Mouse (Mus musculus): Measurements from ENCODE around the gene Daglb. TPM values are rescaled to one million over a fixed set of nuclear protein-coding genes. Genes with fewer than 3 reads are reported as not detected.

Daglb gene
- 16.2 and 16.5 TPM in 2 replicates for polyA plus RNA-seq (2015; fragmentation: Nextera tagmentation; extraction: Ambion mirVana)

GRCm38 (mm10) chr5:143464100-143464756 is at the start of gene Daglb:
TSS of gene Daglb (plus strand) at chr5:143464584.
- H3K4me3 ChIP-seq, result peak within 1 kb of the TSS; percentile 78
- peaks cover 16% of the 10 kb centered on the region for H3K4me1 ChIP-seq
- peak within 1 kb of the TSS; percentile 75 for H3K9ac ChIP-seq (replicated peaks)
- ATAC-seq (replicated peaks), result peak; percentile 98
- H3K9me3 ChIP-seq, result no peaks in the 10 kb centered on the region
- no peaks in the 10 kb centered on the region for H3K27me3 ChIP-seq
- peak within 1 kb of the TSS; percentile 79 for H3K4me2 ChIP-seq (replicated peaks)
- H3K36me3 ChIP-seq, result peaks cover 12% of the 10 kb centered on the region
- peak within 1 kb of the TSS; percentile 58 for H3K27ac ChIP-seq (replicated peaks)
- WGBS, result 3% methylated on average over 43 of the region's 43 CpGs

- H3K9me3 ChIP-seq, result no peaks in the 10 kb centered on the region
- H3K36me3 ChIP-seq, result peaks cover 47% of the 10 kb centered on the region
- no peak for ATAC-seq (replicated peaks)
- H3K4me1 ChIP-seq, result no peaks in the 10 kb centered on the region
- H3K9ac ChIP-seq (replicated peaks), result no peak overlapping the region
- 89% methylated on average over 4 of the region's 4 CpGs for WGBS
- H3K4me2 ChIP-seq (replicated peaks), result no peak overlapping the region
- no peak overlapping the region for H3K4me3 ChIP-seq
- H3K27me3 ChIP-seq, result no peaks in the 10 kb centered on the region
- no peak overlapping the region for H3K27ac ChIP-seq (replicated peaks)
Measured at GRCm38 (mm10) chr5:143421484-143421883, 42.9 kb upstream of the Daglb start.

DNA sequence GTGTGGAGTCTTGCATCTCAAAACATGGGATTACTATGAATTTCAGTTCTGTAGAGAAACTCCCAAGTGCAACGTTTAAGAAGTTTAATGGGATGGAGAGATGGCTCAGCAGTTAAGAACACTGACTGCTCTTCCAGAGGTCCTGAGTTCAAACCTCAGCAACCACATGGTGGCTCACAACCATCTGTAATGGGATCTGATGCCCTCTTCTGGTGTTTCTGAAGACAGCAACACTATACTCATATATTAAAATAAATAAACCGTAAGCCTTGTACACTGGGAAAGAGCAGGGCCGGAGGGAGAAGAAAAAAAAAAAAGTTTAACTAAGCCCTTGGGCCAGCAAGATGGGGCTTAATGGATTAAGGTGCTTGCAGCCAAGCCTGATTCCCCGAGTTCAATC is 41.4 kb upstream of the Daglb start:
- H3K36me3 ChIP-seq, result peaks cover 36% of the 10 kb centered on the region
- H3K4me2 ChIP-seq (replicated peaks), result no peak overlapping the region
- no peaks in the 10 kb centered on the region for H3K4me1 ChIP-seq
- H3K9me3 ChIP-seq, result no peaks in the 10 kb centered on the region
- ATAC-seq (replicated peaks), result no peak
- H3K27me3 ChIP-seq, result no peaks in the 10 kb centered on the region
- no peak overlapping the region for H3K9ac ChIP-seq (replicated peaks)
- H3K4me3 ChIP-seq, result no peak overlapping the region
- 89% methylated on average over 4 of the region's 4 CpGs for WGBS
- H3K27ac ChIP-seq (replicated peaks), result no peak overlapping the region

DNA sequence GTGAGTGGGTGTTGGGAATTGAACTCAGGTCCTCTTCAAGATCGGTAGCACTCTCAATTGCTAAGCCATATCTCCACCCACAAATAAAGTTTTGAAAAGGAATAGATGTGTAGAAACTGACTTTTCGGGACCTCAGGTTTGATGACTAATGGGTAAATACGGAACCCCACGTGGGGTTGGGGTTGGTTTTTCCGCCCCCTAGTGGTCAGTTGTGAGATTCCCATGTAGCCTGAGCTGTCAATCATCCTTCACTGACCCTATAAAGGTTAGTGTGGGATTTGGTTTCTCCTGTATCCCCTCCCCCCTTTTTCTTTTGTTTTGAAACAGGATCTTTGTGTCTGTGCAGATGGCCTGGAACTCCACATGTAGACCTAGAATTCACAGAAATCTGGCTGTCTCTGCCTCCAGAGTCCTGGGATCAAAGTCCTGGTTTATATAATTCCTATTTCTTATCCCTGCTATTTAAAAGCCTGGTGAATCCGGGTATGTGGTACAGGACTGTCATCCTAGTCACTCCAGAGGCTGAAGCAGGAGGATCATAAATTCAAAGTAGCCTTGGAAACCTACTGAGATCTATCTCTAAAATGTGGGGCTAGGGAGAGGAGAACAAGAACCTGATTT is 40.4 kb upstream of the Daglb start:
- no peak for ATAC-seq (replicated peaks)
- H3K4me3 ChIP-seq, result no peak overlapping the region
- H3K9ac ChIP-seq (replicated peaks), result no peak overlapping the region
- no peak overlapping the region for H3K27ac ChIP-seq (replicated peaks)
- no peak overlapping the region for H3K4me2 ChIP-seq (replicated peaks)
- no peaks in the 10 kb centered on the region for H3K27me3 ChIP-seq
- no peaks in the 10 kb centered on the region for H3K9me3 ChIP-seq
- WGBS, result 25% methylated on average over 6 of the region's 6 CpGs
- peaks cover 30% of the 10 kb centered on the region for H3K36me3 ChIP-seq
- no peaks in the 10 kb centered on the region for H3K4me1 ChIP-seq

DNA sequence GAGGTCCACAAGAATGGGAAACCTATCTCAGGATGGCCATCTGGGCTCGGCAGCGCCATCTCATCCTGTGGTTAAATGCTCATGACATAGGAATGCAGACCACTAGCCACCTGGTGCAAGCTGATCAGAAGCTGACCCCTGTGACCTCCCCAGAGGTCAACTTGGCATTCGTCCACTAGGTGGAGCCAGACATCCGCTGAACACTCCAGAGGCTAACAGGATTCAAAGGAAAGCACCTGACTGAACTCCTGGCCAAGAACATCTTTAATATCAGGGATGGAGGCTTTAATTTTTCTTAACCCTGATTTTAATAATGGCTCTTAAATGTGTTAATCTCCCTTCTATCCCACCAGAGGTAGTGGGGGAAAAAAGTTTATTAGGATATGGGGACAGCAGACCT is 30.0 kb upstream of the Daglb start:
- Histone ChIP-seq H3K27me3 (no peaks in the 10 kb centered on the region), H3K36me3 (no peaks in the 10 kb centered on the region), H3K9me3 (no peaks in the 10 kb centered on the region), H3K27ac (replicated peaks) (no peak overlapping the region), H3K9ac (replicated peaks) (no peak overlapping the region), H3K4me1 (no peaks in the 10 kb centered on the region), H3K4me3 (no peak overlapping the region), H3K4me2 (replicated peaks) (no peak overlapping the region)
- no peak for ATAC-seq (replicated peaks)
- 5% methylated on average over 4 of the region's 4 CpGs for WGBS

DNA sequence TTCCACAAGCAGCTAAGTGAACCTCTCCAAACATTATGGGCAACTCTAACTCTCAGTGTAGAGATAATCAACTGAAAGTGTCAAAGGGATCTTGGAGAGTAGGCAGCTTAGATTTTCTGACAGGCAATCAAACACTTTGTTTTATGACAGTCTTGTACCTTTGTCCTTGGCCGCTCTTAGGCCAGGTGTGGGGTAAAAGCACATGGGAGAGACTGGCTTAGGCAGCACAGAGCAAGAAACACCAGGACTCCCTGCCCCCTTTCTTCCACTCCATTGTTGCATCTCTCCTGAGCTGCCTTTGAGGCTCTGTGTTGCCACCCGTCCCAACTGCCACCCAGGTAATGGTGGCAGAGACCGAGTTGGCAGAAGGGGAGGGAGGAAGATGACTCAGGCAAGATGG is 23.1 kb upstream of the Daglb start:
- H3K9ac ChIP-seq (replicated peaks), result no peak overlapping the region
- H3K27ac ChIP-seq (replicated peaks), result no peak overlapping the region
- no peaks in the 10 kb centered on the region for H3K4me1 ChIP-seq
- no peaks in the 10 kb centered on the region for H3K36me3 ChIP-seq
- H3K4me3 ChIP-seq, result no peak overlapping the region
- no peak for ATAC-seq (replicated peaks)
- H3K4me2 ChIP-seq (replicated peaks), result no peak overlapping the region
- H3K9me3 ChIP-seq, result no peaks in the 10 kb centered on the region
- H3K27me3 ChIP-seq, result no peaks in the 10 kb centered on the region
- 81% methylated on average over 3 of the region's 3 CpGs for WGBS

- Histone ChIP-seq H3K9ac (replicated peaks) (no peak overlapping the region), H3K4me2 (replicated peaks) (no peak overlapping the region), H3K36me3 (no peaks in the 10 kb centered on the region), H3K4me1 (no peaks in the 10 kb centered on the region), H3K9me3 (no peaks in the 10 kb centered on the region), H3K4me3 (no peak overlapping the region), H3K27me3 (no peaks in the 10 kb centered on the region), H3K27ac (replicated peaks) (no peak overlapping the region)
- no peak for ATAC-seq (replicated peaks)
- 87% methylated on average over 12 of the region's 12 CpGs for WGBS
Measured at GRCm38 (mm10) chr5:143441753-143442152, 22.6 kb upstream of the Daglb start.

DNA sequence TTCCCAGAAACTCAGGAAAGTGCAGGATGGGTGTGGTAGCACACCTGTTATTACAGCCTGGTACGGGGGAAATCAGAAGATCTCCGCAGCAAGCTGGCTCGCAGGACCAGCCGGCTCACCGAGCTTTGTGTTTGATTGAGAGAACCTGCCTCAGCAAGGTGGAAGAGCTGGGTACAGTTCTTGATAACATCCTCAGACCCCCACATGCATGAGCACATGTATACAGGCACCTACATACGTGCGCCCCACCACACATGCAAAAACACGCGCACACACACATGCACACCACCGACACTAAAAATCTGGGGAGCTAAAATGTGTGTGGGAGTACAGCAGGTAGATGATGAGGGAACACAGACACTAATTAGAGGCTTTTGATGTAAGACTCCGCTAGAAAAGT is 713 bp upstream of the Daglb start:
- Histone ChIP-seq H3K4me1 (peaks cover 16% of the 10 kb centered on the region), H3K27ac (replicated peaks) (peak overlapping the region; percentile 58; the same call in 1 of the 2 replicates), H3K4me3 (peak overlapping the region; percentile 78), H3K36me3 (peaks cover 11% of the 10 kb centered on the region), H3K4me2 (replicated peaks) (peak overlapping the region; percentile 79), H3K9me3 (no peaks in the 10 kb centered on the region), H3K27me3 (no peaks in the 10 kb centered on the region), H3K9ac (replicated peaks) (peak overlapping the region; percentile 75)
- ATAC-seq (replicated peaks), result peak; percentile 27; the same call in 1 of the 2 replicates
- WGBS, result 75% methylated on average over 11 of the region's 11 CpGs

DNA sequence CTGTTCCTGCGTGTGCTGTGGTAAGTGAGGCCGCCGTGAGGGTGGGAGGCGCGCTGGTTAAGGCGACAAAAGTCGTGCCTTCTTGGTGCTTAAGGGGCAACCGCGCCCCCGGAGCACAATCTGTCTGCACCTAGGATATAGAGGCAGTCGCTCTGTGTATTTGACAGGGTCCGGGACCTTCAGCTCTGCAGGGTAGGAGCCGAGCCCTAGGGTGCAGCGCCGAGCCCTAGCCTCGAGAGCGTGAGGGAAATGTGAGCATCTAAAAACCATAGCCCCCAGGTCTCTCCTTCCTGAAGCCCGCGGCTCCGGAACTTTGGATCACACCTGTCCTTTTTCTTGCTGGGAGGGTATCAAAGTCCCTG is 354 bp downstream of the Daglb start:
- under 1% methylated on average over 20 of the region's 20 CpGs for WGBS
- peaks cover 18% of the 10 kb centered on the region for H3K36me3 ChIP-seq
- H3K9me3 ChIP-seq, result no peaks in the 10 kb centered on the region
- H3K4me1 ChIP-seq, result peaks cover 16% of the 10 kb centered on the region
- peak overlapping the region; percentile 78 for H3K4me3 ChIP-seq
- H3K4me2 ChIP-seq (replicated peaks), result peak overlapping the region; percentile 79
- peak overlapping the region; percentile 58 for H3K27ac ChIP-seq (replicated peaks)
- peak; percentile 78; the same call in 1 of the 2 replicates for ATAC-seq (replicated peaks)
- no peaks in the 10 kb centered on the region for H3K27me3 ChIP-seq
- H3K9ac ChIP-seq (replicated peaks), result peak overlapping the region; percentile 75

DNA sequence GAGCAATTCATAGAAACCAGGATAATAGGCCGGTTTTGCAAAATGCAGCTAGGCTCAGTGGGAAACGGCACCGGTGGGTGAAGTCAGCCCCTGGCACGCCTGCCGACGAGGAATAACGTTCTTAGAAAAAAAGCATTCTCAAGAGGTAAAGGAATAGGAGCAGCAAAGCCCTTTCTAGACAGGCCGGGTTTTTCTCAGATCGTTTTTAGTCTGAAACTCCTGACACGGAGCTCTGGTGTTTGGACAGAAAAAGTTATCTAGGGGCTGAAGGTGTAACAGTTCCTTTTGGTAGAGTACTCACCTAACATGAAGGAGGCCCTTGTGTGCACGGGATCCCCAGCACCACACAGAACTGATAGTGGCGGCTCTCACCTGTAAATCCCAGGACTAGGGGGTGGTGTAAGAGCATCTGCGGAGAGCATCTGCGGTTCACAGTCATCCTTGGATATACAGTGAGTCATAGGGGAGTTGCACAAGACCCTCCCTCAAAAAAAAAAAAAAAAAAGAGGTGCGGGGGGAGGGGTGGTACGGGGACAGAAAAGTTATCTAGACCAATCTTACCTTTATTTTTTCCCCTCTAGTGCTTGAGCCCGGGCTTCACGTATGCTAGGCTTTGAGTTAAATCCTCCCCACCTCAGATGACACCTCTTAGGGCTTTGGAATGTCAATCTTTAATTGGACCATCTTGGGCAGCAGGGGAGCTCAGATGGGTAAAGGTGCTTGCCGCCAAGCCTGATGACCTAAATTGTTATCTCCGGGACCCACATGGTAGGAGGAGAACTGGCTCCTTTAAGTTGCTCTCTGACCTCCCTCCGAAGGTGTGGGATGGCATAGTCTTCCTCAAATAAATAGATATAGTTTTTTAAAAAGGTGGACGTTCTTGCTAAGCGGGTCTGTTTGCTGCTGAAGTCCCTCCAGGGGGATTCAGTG is 1.0 kb downstream of the Daglb start:
- no peaks in the 10 kb centered on the region for H3K27me3 ChIP-seq
- H3K36me3 ChIP-seq, result peaks cover 21% of the 10 kb centered on the region
- WGBS, result 36% methylated on average over 23 of the region's 23 CpGs
- peak overlapping the region; percentile 78 for H3K4me3 ChIP-seq
- H3K27ac ChIP-seq (replicated peaks), result no peak overlapping the region
- H3K9ac ChIP-seq (replicated peaks), result peak overlapping the region; percentile 75
- H3K4me2 ChIP-seq (replicated peaks), result peak overlapping the region; percentile 79
- ATAC-seq (replicated peaks), result no peak
- H3K4me1 ChIP-seq, result peaks cover 16% of the 10 kb centered on the region
- no peaks in the 10 kb centered on the region for H3K9me3 ChIP-seq

DNA sequence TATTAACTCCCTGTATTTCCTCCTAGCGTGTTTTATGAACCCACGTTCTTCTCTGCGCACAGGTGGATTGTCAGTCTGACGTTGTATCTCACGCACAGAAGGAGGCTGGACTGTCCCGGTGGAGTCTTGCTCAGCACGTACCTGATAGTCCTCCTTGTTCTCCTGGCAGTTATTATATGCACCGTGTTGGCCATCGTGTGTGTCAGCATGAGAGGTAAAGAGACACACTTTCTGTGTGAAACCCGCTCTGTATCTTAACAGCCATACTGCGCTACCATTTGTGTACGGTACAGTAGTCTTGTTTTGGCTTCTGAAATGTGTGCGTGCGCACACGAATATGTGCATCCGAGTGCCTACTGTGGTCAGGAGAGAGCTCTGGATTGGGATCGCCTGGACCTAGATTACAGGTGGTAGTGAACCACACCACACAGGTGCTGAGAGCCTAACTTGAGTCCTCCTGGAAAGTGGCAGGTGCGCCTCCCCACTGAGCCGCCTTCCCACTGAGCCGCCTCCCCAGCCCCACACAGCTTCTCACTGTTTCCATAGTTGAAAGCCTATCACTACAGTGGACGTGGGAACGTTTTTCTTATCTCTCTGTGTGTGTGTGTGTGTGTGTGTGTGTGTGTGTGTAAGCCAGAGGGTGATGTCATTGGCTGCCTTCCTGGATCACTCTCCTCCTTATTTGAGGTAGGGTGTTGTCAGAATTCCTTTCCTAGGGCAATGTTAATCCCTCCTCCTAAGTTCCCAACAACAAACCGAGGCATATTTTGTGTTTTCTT is 2.7 kb downstream of the Daglb start:
- H3K4me1 ChIP-seq, result peaks cover 16% of the 10 kb centered on the region
- WGBS, result 93% methylated on average over 23 of the region's 23 CpGs
- no peak for ATAC-seq (replicated peaks)
- no peak overlapping the region for H3K4me3 ChIP-seq
- H3K27ac ChIP-seq (replicated peaks), result no peak overlapping the region
- H3K9me3 ChIP-seq, result no peaks in the 10 kb centered on the region
- H3K36me3 ChIP-seq, result peaks cover 27% of the 10 kb centered on the region
- no peaks in the 10 kb centered on the region for H3K27me3 ChIP-seq
- no peak overlapping the region for H3K9ac ChIP-seq (replicated peaks)
- H3K4me2 ChIP-seq (replicated peaks), result no peak overlapping the region

Data from forebrain, embryonic 15.5 days (tissue).